Comparison of ENCODE assay signal across 8 mouse cellular contexts in genomic region chr17:86812029-86812428, GRCm38 (mm10). TPM values are rescaled to one million over a fixed set of nuclear protein-coding genes. Genes with fewer than 3 reads are reported as not detected.
DNase-seq lines count a peak whose midpoint lies in the region; ATAC-seq lines count a peak whose summit lies in the region.

No protein-coding gene starts in this region.

- H3K9ac ChIP-seq in intestine, embryonic 14.5 days (ENCODE audit: low read length) = no peak overlapping the region
- no peak overlapping the region for H3K9ac ChIP-seq in intestine, embryonic 16.5 days (ENCODE audit: low read depth, low read length)
- no peak overlapping the region for H3K9ac ChIP-seq in neural tube, embryonic 14.5 days (replicated peaks; ENCODE audit: low read depth, low read length)

- H3K4me1 ChIP-seq in intestine, embryonic 14.5 days (replicated peaks; ENCODE audit: control insufficient read depth, insufficient read depth, low read length) = peaks cover 12% of the 10 kb centered on the region; the same call in 1 of the 2 replicates
- H3K4me1 ChIP-seq in intestine, embryonic 16.5 days (ENCODE audit: control insufficient read depth, insufficient read depth, low read length) = peaks cover 5% of the 10 kb centered on the region; the same call in 1 of the 2 replicates
- no peaks in the 10 kb centered on the region for H3K4me1 ChIP-seq in neural tube, embryonic 14.5 days (ENCODE audit: control insufficient read depth, insufficient read depth, low read length)

- H3K9me3 ChIP-seq in intestine, embryonic 14.5 days (ENCODE audit: control insufficient read depth, low read length) = no peaks in the 10 kb centered on the region
- no peaks in the 10 kb centered on the region for H3K9me3 ChIP-seq in intestine, embryonic 16.5 days (ENCODE audit: control insufficient read depth, low read length)
- no peaks in the 10 kb centered on the region for H3K9me3 ChIP-seq in neural tube, embryonic 14.5 days (ENCODE audit: control insufficient read depth, low read length)

- no peak overlapping the region for H3K4me3 ChIP-seq in intestine, embryonic 14.5 days (ENCODE audit: low read depth, low read length)
- no peak overlapping the region for H3K4me3 ChIP-seq in intestine, embryonic 16.5 days (ENCODE audit: low read length)
- no peak overlapping the region for H3K4me3 ChIP-seq in neural tube, embryonic 14.5 days (ENCODE audit: low read depth, low read length)

- ATAC-seq in intestine, embryonic 14.5 days (replicated peaks; ENCODE audit: low FRiP score, low TSS enrichment, low read depth) = no peak
- ATAC-seq in intestine, embryonic 16.5 days = no peak
- ATAC-seq in neural tube, embryonic 14.5 days (ENCODE audit: low read depth) = peak; percentile 41; the same call in 1 of the 2 replicates

- peak; percentile 60 for DNase-seq in intestine, embryonic 14.5 days (ENCODE audit: low spot score)
- peak; percentile 41 for DNase-seq in CD4-positive helper T cell, adult 2 months (ENCODE audit: low read depth, low spot score)
- DNase-seq in R1 (ENCODE audit: low read depth, low spot score) = peak; percentile 70
- peak; percentile 34 for DNase-seq in fibroblast of lung, adult 2 months (ENCODE audit: low read depth)
- DNase-seq in ovary, postnatal 14 days (ENCODE audit: low spot score) = no peak
- no peak for DNase-seq in frontal cortex, postnatal 25 days (ENCODE audit: low spot score in 2 of 2)

- no peak overlapping the region for H3K27ac ChIP-seq in intestine, embryonic 14.5 days (ENCODE audit: low read depth)
- H3K27ac ChIP-seq in intestine, embryonic 16.5 days (ENCODE audit: low read length) = no peak overlapping the region
- no peak overlapping the region for H3K27ac ChIP-seq in neural tube, embryonic 14.5 days (ENCODE audit: low read depth, low read length)

- no peak overlapping the region for H3K4me2 ChIP-seq in intestine, embryonic 14.5 days (ENCODE audit: low read length)
- no peak overlapping the region for H3K4me2 ChIP-seq in intestine, embryonic 16.5 days (ENCODE audit: low read depth, low read length)
- no peak overlapping the region for H3K4me2 ChIP-seq in neural tube, embryonic 14.5 days (ENCODE audit: low read depth, low read length)

- no peaks in the 10 kb centered on the region for H3K36me3 ChIP-seq in intestine, embryonic 14.5 days (ENCODE audit: control insufficient read depth, insufficient read depth, low read length)
- no peaks in the 10 kb centered on the region for H3K36me3 ChIP-seq in intestine, embryonic 16.5 days (ENCODE audit: control insufficient read depth, insufficient read depth, low read length)
- no peaks in the 10 kb centered on the region for H3K36me3 ChIP-seq in neural tube, embryonic 14.5 days (ENCODE audit: control insufficient read depth, insufficient read depth, low read length)

- WGBS in intestine, embryonic 14.5 days = 2% methylated on average over 4 of the region's 4 CpGs
- 3% methylated on average over 4 of the region's 4 CpGs for WGBS in intestine, embryonic 16.5 days
- 1% methylated on average over 4 of the region's 4 CpGs for WGBS in neural tube, embryonic 14.5 days

- no peaks in the 10 kb centered on the region for H3K27me3 ChIP-seq in intestine, embryonic 14.5 days (replicated peaks; ENCODE audit: control insufficient read depth, insufficient read depth, low read length)
- no peaks in the 10 kb centered on the region for H3K27me3 ChIP-seq in intestine, embryonic 16.5 days (replicated peaks; ENCODE audit: control insufficient read depth, insufficient read depth, low read length)
- no peaks in the 10 kb centered on the region for H3K27me3 ChIP-seq in neural tube, embryonic 14.5 days (ENCODE audit: control insufficient read depth, insufficient read depth, low read length)

RNA-seq across cellular contexts. Expression of gene Epas1, which starts 58.5 kb away (rescaled TPM):
- polyA plus RNA-seq in intestine, embryonic 14.5 days (2014; fragmentation: Nextera tagmentation; extraction: Ambion mirVana) = 7.7 TPM in 2 replicates
- 4.0 and 4.7 TPM in 2 replicates for polyA plus RNA-seq in intestine, embryonic 16.5 days (2015; fragmentation: Nextera tagmentation; extraction: Ambion mirVana)
- 6.6 and 11.7 TPM in 2 replicates for polyA plus RNA-seq in neural tube, embryonic 14.5 days (2014; fragmentation: Nextera tagmentation; extraction: Ambion mirVana)

Comparison
In these comparisons a context has a peak if more than half of its experiments do, and no peak if none do; other contexts are left out.
1. DNase-seq: peak in intestine, embryonic 14.5 days (single experiment), CD4-positive helper T cell, adult 2 months (single experiment), R1 (single experiment) and fibroblast of lung, adult 2 months (single experiment); none in ovary, postnatal 14 days (single experiment) and frontal cortex, postnatal 25 days (0 of 2).